Mouse (Mus musculus): ENCODE results near the gene Unc13c.

GRCm38 (mm10) chr9:73962471-73962870, 6.3 kb downstream of the Unc13c start:
- TF ChIP-seq CTCF (IDR thresholded peaks at IDR 0.05; ENCODE audit: extremely low read depth, insufficient read depth, low read length) (no peak), POLR2A (IDR thresholded peaks at IDR 0.05; ENCODE audit: extremely low read depth, insufficient read depth, low read length) (no peak)

Data from cortical plate, adult 2 months (tissue).